Mouse (Mus musculus): ENCODE measurements around the gene Chil1.

Chil1 gene

DNA sequence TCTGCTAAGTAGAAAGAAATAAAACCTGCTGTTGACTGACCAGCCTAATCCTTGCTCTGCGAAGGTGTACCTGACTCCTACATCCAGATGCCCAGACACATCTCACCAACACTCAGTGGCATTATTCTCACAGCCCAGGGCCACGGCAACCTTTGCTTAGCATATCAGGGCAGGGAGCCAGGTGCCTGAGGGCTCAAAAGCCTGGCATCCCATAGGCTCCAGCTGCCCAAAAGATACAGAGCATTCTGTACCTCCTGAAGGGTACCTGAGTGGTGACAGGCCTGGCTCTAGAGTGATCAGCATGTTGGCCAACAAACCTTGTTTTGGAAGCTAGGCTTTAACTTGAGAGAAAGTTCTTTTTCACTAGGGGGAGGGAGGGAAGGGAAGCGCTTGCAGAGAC is 49.3 kb downstream of the Chil1 start:
- DNase-seq (ENCODE audit: low spot score): no peak

DNA sequence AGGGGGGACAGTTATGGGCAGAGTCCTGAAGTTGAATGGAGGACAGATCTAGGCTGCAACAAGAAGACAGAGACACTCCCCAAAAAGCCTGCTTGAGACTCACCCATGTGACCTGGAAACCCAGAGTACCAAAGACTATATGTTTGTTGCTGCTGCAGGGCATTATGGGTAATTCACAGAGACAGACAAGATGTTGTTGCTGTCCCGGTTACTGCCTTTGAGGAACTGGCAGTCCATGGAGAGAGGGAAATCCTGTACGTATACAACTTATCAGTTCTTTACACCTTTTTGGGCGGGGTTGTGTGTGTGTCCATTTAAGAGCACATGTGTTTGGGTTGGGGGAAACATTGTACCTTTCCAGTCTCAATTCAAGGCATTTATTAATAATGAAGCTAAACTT is 49.7 kb downstream of the Chil1 start:
- DNase-seq (ENCODE audit: low spot score): no peak

DNA sequence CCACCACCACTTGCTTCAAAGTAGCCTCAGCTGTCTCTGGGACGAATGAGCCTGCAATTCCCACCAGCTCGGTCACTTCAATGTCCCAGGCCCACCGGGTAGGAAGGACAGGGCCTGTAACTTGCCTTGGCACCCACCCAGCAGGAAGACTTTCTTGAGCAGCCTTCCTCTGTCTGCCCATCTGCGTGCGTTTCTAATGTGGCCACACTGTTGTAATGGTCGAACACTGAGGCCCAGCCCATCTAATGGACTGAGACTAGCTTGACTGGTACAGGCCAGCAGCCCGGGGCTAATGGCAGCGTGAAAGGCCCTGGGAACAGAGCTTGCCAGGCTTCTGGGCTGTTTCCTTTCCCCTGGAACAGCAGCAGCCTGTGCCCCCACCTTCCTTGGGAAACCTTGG is 50.4 kb downstream of the Chil1 start:
- no peak for DNase-seq (ENCODE audit: low spot score)

DNA sequence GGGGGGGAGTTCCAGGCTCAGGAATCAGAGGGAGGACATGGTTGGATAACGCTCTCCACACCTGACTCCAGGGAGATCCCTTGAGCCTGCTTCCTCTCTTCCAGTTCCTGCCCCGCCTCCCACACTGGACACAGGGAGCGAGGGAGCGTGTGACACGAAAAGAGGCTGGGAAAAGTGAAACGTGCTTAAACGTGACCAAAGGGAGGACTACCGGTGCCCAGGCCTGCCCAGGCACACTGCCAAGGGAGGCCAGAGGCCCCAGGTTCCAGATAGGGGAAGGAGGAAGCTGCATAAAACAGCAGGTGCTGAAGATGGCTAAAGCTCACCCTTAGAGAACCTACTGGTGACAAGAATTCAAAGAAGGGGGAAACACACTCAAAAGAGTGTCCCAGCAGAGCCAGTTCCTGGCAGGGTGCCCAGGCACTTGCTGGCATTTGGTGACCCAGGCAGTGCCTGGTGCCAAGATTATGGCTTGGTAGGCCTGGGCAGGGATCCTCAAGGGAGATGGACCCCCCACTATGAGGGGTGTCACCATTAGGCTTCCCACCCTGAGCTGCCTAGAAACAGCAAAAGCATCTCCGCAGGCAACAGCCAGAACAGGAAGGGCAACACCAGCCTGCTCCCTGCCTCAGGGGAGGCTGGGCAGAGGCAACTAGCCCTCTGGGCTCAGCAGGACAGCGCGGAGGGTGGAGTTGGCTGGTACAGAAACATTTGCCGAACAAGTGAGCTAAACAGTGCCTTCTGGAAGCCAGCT is 51.0 kb downstream of the Chil1 start:
- no peak for DNase-seq (ENCODE audit: low spot score)

DNA sequence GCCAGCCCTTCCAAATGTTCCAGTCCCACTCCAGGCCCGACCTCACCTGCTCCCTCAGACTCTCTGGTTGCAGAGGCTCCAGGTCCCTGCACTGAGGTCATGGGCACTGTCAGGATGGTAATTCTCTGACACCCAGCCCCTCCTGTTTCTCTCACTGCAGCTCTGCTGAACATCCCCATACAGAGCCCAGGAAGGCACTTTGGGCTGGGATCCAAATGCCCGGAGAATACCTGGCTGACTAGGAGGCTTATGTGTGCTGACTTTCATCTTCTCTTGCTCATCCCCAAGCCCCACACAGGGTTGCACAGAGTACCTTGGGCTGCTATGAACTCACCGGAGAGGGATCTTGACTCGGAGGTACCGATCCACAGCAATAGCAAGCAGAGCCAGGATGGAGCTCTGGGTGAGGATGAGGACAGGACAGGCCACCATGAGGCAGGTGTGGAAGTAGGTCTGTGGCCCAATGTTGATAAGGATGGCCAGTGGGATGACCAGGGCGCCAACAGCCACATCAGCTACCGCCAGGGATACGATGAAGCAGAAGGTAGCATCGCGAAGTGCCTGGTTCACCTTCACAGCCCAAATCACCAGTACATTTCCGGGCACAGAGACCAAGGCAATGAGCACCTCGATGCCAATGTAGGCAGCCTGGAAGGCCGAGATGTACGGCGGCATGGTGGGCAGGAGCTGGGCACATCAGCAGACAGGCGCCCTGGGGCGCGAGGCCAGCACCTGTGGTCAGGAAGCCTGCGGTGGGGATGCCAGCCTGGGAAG is 51.9 kb downstream of the Chil1 start:
- DNase-seq (ENCODE audit: low spot score): no peak

DNA sequence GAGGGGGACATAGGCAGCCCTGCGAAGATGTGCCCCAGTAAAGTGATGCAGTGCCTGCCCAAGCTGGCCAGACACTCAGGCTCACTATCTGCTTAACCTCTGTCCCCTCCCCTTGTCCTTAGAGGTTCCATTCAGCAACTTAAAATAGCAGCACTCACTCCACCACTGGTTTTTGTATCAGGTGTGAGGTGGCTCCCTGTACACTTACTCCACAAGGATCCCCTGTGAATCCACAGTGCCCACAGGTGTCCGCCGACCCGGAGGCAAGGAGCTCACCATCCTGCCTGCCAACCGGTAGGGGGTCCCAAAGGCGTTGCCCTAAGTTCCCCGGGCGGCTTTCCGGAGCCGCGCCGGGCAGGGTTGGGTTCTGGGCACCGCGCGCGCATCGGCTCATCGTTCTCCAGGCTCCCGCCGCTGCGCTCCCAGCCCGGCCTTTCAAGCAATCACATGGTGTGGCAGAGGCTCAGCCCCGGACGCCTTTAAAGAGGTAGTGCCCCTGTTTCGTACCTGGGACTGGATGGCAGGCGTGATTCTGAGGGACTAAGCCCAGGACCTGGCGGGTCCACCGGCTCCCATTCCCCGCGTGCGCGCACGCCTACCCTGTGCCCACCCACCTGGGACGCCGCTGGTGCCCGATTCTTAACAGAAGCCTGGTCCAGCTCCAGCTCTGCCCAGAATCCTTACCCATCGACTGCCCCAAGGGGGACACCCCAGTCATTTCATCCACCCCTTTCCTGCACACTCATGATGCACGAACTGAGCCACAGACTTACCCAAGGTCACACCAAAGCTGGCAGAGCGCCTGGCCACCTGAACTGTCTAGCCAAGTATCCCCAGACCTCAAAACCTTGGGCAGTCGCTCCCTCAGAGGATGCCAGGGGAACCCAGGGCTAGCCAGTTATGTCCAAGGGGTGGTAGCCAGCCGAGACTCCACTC is 52.7 kb downstream of the Chil1 start:
- DNase-seq (ENCODE audit: low spot score): peak; percentile 38

DNA sequence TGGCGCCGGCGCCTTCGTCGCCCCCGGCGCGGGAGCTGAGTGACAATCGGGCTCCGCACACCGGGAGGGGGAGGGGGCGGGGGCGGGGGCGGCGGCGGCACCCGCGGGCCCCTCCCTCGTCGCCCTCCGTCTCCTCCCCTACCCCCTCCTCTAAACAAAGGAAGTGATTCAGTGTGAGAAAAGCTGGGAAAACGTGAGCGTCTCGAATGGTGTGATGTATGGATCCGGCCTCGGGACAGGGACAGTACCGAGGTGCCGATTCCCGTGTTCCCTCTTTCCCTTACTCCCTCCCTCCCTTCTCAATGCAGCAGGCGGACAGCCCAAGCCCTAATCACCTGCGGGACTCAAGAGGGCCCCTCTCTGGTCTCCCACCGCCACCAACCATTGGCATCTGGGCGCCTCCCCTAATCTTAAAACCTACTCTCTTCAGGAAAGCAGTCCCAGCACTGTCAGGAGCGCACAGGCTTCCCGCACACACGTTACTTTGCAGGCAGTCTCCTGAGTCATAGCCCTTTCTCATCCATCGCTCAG is 53.5 kb downstream of the Chil1 start, which contains the start of gene Adora1:
Gene Adora1 (minus strand): TSS at position 41 of the 531 bp plus-strand sequence.
- DNase-seq (ENCODE audit: low spot score): peak; percentile 30

DNA sequence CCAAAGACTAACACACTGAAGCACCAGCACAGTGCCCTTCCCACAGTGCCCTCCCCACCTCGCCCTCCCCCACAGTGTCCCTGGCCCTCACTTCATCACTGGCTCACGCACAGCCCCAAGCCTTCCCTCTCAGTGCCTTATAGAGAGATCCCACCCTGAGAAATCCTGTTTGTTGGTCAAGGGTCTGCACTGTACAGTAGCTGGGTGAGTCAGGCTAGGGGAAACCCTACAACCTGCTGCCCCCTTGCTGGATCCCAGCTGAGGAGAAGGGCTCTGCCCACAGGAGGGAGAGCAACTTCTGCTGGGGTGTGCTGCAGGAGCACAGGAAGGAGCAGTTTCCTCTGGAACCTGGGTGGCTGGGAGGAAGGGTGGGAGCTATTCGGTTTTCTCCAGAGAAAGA is 54.2 kb downstream of the Chil1 start:
- no peak for DNase-seq (ENCODE audit: low spot score)

DNA sequence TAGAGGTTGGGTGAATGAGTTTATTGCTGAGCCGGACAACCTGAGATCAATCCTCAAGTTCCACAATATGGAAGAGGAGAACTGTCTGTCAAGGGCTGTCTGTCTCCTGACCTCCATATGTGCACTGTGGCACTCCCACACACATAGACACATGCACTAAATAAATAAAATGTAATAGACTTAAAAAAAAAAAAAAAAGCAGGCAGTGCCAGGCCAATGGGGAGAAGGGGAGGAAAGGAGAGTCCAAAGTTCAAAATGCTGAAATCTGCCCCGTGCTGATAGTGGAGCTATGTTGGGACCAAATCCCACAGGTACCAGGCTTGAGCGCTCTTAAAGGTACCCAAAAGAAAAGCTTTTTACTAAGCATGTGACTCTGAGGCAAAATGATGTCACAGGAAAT is 55.5 kb downstream of the Chil1 start:
- no peak for DNase-seq (ENCODE audit: low spot score)

Data from embryo, embryonic 10.5 days (tissue).